Mouse (Mus musculus) urinary bladder, adult 2 months (tissue): ENCODE data around the gene Dhdh. TPM values are rescaled to one million over a fixed set of nuclear protein-coding genes. Genes with fewer than 3 reads are reported as not detected.
"Not testable (repeated sequence)": the region's sequence is repeated elsewhere in the genome, so short reads cannot be mapped to it uniquely, and the experiment has no call there.

Source experiments
- DNase-seq: peaks from one replicate; pipeline ENCODE4 v3.0.0; 2022; ENCODE audit warnings: low spot score
- polyA plus RNA-seq: library from polyadenylated mRNA; depleted of rRNA; stranded (reverse); fragments of >200 nt; gene quantifications from 2 replicates; pipeline ENCODE4 v1.2.3, GENCODE M21; 2012

Gene Dhdh
- polyA plus RNA-seq, 1 experiment = 5.7 TPM

DNA sequence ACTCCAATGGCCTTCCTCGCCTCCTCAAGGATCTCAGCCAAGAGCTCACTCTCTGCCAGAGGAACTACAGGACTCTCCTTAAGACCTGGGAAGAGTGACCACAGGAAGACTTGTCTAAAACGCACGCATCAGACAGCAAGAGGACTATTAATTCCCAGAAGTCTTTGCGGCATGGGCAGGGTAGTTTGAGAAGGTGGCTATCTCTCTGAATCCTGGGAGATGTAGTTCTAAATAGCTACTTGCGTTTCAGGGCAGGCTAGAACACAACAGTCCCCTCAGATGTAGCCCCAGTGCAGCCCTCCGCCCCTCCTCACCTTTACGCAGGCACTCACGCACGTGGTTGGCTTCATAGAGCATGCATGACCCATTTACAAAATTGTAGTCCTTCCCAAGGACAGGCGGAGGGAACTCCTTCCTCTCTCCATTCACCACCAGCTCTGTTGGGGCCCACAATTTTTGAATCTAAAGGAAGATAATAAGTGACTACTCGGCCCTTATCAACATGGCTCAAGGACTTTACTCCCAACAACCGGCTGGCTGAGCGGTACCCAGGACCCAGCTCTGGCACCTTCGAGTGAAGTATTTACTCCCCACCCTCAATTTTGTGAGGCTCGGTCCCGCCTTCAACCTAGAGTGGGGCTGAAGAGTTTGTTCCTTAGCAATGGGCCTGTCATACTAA lies 13.2 kb downstream of the Dhdh start:
- no peak for DNase-seq

DNA sequence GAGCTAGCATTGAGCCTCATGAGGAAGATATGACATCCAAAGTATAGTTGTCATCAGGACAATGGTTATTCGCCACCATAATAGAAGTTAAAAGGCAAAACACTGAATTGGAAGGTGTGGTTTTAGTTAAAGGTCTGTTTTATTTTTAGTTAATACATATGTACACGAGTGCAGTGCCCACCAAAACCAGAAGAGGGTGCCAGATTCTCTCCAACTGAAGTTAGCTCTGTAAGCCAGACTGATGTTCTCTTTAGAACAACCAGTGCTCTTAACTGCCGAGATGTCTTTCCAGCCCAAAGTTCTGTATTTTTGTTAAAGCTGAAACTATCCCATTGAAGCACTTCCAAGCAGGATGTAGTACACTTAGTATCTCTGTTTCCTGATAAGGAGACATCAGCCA lies 17.7 kb downstream of the Dhdh start:
- no peak for DNase-seq

DNA sequence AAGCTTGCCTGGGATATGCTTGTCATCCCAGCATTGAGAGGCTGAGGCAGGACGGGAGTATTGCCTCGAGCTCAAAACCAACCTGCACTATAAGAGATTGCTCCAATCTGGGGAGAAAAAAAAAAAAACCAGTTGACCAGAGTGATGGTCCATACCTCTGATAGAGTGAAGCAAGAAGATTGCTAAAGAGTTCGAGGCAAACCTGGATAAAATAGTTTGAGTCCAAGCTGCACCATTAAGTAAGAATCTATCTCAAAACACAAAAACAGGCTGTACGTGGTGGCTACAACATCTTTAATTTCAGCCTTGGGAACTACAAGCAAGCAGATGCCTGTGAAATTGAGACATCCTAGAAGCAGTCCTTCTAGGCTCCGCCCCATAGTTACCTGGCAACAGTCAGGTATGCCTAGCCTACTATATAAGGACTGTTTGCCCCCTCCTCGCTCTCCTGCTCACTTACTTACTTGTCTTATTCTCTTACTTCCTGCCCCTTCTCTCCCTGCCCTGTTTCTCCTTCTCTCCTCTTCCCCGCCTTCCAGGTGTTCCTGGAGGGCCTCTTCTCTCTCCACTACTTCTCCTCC lies 21.4 kb downstream of the Dhdh start:
- no peak for DNase-seq

DNA sequence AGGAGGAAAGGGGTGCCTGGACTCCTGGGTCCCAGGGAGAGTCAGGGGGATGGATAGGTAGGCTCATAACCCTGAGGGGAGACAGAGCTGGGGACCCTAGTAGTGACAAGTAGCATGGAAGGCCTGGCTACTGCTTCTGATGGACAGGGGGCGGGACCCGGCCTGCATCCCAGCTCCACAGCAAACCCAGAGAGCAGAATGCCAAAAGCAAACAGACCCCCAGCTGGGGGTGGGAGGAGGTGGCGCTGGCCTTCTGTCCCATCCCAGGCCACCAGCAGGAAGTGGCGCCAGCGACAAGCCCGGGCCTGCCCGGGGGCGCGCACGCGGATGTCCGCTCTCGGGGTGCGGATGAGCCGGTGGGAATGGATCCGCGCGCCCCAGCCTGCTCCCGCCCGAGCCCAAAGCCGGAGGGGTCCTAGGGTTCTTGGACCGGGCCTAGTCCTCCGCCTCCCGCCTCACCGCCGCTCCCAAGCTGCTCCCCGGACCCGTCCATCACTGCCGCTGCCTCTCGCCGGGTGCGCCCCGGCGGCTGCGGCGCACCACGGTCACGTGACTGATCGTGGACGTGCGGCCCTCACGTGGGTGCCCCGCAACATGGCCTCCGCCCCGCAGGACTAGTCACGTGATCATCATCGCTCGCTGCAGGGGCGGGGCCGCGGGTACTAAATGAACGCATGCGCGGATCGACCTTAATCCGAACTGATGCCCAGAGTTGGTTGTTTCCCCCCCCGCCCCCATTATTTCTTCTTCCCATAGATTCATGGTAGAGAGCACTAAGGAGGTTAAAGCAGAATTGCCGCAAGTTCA lies 22.1 kb downstream of the Dhdh start, which contains the start of gene Bax:
Gene Bax, minus strand, starts transcription at position 616 of the 807 bp plus-strand sequence.
- peak; percentile 89 for DNase-seq

DNA sequence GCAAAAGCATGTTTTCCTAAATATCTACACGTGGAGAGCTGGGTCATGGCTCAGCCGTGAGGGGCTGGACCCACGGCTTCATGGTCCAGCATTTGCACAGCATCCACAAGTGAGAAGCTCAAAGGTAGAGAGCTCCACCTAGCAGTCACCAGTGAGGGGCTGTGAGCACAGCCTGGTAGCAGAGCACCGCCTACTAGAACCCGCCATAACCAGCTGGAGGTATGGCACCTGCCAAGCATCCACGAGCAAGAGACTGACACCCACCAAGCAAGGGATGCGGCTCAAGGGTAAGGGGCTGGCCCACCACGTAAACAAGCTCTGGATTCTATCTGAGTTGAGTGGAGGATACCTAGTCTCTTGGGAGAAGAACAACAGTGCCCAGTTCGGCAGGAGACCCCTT lies 23.1 kb downstream of the Dhdh start:
- no peak for DNase-seq

DNA sequence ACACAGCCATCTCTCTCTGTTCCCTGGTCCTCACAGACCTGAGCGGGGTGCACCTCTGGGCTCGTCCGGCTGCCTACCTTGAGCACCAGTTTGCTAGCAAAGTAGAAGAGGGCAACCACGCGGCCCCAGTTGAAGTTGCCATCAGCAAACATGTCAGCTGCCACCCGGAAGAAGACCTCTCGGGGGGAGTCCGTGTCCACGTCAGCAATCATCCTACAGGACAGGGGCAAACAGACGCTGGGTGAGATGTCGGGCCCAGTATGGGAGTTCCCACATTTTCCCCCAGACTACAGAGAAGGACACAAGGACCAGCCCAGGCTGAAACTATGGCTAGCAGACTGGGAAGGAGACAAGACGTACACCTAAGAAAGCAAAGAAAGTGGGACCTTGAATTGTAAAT lies 23.5 kb downstream of the Dhdh start:
- no peak for DNase-seq

DNA sequence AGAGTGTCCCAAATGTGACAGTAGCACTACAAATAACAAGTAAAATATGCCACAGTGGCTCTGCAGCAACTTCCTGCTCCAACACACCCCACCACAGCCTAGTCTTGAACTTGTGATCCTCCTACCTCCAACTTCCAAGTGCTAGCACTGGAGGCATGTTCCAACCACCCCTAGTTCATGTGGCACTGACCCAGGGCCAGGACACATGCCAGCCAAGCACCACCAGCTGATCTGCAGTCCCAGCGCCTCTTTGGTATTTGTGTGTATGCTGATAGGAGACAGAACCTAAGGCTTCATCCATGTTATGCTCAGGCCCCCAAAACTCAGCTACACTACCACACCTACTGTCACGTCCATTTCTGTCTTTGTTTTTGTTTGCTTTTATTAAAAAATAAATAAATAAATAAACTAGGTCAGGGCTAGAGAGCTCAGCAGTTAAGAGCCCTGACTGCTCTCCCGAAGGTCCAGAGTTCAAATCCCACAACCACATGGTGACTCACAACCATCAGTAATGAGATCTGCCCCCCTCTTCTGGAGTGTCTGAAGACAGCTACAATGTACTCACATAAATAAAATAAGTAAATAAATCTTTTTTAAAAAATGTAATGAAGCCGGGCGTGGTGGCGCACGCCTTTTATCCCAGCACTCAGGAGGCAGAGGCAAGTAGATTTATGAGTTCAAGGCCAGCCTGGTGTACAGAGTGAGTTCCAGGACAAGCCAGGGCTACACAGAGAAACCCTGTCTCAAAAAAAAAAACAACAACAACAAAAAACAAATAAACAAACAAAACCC lies 24.4 kb downstream of the Dhdh start:
- DNase-seq = no peak

DNA sequence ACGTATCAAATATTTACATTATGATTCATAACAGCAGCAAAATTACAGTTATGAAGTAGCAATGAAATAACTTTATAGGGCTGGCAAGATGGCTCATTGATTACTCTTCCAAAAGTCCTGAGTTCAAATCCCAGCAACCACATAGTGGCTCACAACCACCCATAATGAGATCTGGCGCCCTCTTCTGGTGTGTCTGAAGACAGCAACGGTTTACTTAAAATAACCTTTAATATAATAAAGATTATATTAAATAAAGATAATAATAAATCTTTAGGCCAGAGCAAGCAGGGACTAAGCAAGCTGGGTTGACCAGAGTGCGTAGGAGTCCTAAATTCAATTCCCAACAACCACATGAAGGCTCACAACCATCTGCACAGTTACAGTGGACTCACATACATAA lies 25.7 kb downstream of the Dhdh start:
- not testable (repeated sequence) for DNase-seq

DNA sequence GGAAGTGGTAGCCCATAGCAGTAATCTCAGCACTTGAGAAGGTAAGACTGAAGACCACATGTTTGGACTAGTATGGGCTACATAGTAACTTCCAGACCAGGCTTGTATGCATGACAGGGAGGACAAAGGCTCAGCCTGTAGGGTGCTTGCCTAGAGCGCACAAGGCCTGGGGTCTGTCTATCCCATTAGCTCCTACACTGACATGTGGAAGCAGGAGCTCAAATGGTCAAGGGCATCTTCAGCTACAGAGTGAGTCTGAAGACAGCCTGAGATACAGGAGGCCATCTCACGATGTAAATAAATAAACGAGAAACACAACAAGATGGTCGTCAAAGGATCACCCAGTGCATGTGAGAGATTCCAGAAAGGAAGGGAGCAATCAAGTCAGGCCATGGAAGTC lies 26.3 kb downstream of the Dhdh start:
- no peak for DNase-seq

DNA sequence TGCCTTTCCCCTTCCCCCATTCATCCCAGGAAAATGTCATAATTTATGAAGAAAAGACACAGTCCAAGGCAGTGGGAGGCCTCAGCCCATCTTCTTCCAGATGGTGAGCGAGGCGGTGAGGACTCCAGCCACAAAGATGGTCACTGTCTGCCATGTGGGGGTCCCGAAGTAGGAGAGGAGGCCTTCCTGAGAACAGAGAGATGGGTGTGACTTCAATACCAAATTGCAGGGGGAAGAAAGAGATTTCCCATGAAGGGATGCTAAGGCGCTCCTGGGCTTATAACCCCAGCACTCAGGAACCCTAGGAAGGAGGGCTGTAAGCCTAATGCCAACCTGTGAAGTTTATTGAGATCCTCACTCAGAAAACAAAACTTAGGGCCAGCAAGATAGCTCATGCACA lies 26.8 kb downstream of the Dhdh start:
- DNase-seq = no peak

DNA sequence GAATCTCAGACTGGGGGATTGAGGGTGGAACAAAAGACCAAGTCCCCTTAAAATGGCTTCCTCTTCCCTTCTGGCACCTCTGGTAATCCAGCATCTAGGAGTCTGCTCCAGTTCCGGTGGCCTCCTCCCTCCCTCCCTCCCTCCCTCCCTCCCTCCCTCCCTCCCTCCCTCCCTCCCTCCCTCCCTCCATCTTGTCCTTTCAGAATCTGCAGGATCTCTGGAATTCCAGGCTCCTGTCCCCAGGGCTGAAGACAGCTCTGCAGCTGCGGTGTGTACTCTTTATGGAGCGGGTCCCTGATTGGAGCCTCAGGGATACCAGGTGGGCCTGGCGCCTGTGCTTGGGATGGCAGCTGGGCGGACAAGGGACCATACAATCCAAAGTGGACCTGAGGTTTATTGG lies 27.3 kb downstream of the Dhdh start:
- no peak for DNase-seq

DNA sequence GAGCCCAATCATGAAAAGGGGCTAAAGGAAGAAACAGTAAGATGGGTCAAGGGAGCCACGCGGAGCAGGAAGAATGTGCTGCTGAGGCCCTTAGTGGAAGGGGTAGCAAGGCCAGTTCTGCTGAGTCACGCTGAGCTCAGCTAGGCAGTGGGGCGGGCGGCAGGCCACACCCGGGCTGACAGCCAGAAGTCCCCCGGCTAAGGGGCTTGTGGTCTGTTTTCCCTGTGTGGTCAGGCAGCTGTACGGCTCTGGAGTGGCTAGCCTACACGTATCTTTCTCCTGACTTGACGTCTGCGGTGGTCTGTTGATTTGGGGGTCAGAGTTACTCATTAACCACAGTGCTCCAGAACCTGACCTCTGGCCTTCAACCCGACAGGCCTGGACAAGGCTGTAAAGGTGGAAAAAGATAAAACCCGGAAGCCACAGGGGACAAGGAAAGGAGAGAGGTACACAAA lies 27.7 kb downstream of the Dhdh start:
- DNase-seq = peak; percentile 70

DNA sequence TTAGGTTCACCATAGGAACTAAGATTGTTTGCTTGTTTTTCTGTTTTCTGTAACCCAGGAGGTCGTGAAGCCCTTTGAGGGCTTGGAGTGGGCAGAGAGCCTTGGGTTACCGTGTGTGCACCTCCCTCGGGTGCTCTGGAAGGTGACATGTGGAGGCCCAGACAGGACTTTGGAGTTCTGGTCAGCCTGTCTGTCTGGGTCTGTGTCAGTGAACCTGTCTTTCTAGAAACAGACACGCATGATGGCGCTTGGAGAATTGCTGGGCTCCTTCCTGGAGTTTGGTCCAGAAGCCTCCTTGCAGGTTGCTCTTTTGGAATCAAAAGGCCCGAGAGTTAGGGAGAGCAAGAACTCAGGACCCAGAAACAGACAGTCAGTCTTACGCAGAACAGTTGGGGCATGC lies 28.2 kb downstream of the Dhdh start:
- no peak for DNase-seq

DNA sequence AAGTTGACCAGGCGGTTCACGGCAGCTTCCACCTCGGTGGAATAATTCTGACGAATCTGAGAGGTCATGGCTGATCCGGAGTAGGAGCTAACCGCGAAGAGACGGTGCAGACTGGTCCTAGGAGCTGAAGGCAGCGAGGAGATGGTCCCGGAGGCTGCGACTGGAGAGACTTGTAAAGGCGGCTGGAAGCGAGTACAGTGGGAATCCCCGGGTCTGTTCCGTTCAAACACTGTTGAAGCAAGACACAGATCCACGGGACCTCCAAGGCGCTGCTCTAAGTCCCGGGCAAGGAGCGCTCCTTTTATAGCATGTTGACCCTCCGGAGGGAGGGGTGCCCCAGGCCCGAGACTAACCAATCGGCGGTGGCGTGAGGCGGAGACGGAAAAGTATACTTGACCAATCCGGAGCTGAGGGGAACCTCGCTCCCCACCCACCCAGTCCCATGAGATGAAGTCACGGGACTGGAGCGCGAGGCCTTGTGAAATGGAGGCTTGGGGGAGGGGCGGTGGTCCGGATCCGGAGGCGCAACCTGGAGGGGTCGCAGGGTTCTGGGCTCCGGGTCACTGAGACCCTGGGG lies 29.0 kb downstream of the Dhdh start, which contains the start of gene Ftl1:
Gene Ftl1, minus strand, starts transcription at position 321 of the 577 bp plus-strand sequence.
- DNase-seq = peak; percentile 93

DNA sequence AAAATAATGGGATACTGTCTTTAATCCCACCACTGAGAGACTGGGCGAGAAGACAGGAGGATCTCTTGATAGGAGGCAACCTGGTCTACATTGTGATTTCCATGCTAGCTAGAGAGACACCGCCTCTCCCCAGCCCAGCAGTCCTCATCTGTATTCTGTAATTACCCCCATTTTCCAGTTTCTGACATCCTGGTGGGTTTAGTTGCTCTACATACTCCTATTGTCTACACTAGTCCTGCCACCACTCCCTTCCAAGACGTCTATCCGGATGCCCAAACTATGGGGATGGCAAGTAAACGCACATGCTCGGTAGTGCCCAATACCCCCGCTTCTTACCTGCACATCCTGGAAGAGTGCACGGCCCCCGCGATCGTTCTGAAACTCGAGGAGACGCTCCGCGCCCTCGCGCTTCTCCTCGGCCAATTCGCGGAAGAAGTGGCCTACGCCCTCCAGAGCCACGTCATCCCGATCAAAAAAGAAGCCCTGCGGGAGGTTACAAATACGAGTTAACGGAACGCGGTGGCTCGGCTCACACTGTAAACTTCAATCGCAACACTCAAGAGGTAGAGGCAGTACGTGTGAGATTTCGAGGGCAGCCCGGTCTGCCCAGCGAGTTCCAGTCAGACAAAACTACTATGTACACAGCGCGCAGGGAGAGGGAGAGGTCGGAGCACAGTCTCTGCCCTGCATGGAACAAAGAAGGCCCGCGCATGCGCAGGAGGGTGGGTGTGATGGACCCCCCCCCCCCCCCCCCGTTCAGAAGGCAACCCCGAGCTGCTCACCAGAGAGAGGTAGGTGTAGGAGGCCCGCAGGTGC lies 29.6 kb downstream of the Dhdh start:
- DNase-seq = peak; percentile 69

DNA sequence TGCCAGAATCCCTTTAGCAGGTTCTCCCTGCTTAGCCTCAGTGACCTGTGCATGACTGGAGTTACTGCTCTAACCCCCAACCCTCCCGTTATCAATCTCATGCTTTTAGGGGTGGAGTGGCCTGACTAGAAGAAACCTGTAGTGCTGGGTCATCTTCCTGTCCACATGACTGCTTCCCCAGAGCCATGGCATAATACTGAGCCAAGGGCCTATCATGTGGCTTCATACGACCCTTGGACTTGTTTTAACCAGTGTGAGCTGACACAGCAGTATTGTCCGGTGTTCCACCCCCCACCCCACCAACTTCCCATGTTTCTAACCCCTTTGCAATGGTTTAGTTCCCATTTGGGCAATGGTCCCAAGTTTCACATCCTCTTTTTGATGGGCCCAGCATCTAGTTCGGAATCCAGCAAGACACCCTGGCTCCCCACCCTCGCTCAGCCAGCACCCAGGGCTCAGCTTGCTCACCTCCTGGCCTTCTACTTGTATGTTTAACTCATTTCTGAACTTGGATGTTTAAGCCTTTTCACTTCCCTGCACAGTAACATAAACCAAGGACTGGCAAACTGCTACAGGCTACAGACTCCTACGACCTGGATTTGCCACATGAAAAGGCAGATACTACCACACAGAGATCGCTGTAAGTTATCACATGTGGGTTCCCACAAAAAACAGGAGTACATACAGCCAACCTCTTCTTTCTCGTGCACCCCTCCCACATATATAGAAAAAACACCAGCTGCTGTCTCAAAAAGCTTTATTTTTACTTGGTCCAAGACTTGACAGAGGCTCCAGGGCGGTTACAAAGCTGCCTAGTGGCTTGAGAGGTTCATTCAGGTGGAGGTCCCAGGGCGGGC lies 31.2 kb downstream of the Dhdh start:
- DNase-seq = no peak

DNA sequence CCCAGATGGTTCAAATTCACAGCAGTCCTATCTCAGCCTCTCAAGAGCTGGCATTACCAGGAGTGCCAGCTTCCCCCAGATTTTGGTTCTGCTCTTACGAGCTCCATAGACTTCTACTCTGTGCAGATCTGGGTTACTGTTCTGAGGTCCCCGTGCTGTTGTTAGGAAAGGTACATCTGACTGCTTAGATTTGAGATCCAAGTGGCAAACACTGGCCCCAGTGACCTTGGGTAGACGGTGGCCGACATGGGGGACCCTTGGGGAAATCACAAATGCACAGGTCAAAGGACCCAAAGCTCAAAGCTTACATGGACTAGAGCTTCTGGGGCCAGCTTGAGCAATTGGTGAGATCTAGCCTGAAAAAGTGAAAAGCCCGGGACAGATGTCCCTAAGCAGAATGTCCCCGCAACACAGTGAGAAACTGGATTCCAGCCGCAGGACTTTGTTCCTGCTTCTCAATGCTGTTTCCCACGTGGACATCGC lies 31.8 kb downstream of the Dhdh start:
- no peak for DNase-seq

DNA sequence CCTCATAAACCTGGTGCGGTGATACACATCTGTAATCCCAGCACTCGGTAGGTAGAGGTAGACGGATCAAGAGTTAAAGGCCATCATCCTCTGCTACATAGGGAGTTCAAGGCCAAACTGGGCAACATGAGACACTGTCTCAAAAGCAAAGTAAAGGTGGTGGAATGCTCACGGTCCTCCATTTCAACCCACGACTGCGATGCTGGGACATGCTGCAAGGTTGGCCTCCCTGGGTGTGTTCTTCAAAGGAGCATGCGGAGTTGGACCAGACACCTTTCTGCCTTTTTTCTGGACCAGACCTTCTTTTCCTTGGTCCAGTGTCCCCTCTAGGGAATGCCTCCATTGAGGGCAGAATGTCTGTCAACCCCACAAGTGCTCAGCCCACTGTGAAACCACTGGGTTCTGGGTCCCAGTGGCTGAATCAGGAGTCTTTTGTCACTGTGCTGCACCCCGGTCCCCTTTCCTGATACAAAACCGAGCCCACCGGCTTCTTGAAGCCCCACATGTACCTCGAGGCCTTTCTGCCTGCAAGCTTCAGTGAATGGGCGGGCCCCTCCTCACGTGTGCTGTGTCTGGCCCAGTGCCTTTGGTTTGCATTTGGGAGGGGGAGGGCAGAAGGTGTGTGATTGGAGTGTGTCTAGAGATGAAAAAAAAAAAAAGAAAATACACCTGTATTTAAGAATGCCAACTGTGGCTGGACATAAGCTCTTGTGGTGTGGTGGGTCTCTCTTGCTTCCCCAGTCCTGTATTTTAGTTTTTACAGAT lies 32.5 kb downstream of the Dhdh start:
- DNase-seq = no peak

DNA sequence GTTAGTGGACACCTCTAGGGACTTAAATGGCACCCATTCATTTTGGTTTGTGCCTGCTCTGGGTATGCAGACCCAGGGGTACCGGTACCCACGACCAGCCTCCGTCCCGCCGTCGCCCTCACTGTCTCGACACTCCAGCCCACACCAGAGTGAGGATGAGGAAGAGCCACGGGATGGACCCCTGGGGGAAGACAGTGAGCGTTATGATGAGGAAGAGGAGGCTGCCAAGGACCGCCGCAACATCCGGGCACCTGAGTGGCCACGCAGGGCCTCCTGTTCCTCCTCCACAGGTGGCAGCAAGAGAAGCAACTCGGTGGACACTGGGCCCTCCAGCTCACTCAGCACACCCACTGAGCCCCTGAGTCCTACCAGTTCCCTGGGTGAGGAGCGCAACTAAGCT lies 33.6 kb downstream of the Dhdh start:
- DNase-seq = no peak
